Mouse (Mus musculus): ENCODE data around the gene Chrm5.
"Not testable (repeated sequence)": the region's sequence is repeated elsewhere in the genome, so short reads cannot be mapped to it uniquely, and the experiment has no call there.

The Chrm5 gene

GRCm38 (mm10) chr2:112482533-112483333 lies 2.2 kb upstream of the Chrm5 start:
- DNase-seq (ENCODE audit: low spot score), result no peak

- DNase-seq (ENCODE audit: low spot score), result no peak
Measured at GRCm38 (mm10) chr2:112481564-112481963, 995 bp upstream of the Chrm5 start.

GRCm38 (mm10) chr2:112476554-112476953 lies 4.0 kb downstream of the Chrm5 start:
- DNase-seq (ENCODE audit: low spot score), result no peak

- no peak for DNase-seq (ENCODE audit: low spot score)
Measured at GRCm38 (mm10) chr2:112474997-112475724, 5.4 kb downstream of the Chrm5 start.

- DNase-seq (ENCODE audit: low spot score), result no peak
Measured at GRCm38 (mm10) chr2:112472076-112472475, 8.5 kb downstream of the Chrm5 start.

- no peak for DNase-seq (ENCODE audit: low spot score)
Measured at GRCm38 (mm10) chr2:112470961-112471381, 9.6 kb downstream of the Chrm5 start.

GRCm38 (mm10) chr2:112469542-112469941 lies 11.0 kb downstream of the Chrm5 start:
- DNase-seq (ENCODE audit: low spot score), result no peak

GRCm38 (mm10) chr2:112460557-112460956 lies 20.0 kb downstream of the Chrm5 start:
- no peak for DNase-seq (ENCODE audit: low spot score)

- peak; percentile 97 for DNase-seq (ENCODE audit: low spot score)
Measured at GRCm38 (mm10) chr2:112454862-112455564, 25.6 kb downstream of the Chrm5 start, which contains the start of gene Emc7. Gene Emc7, plus strand, starts transcription at chr2:112454997.

GRCm38 (mm10) chr2:112454125-112454861 lies 26.3 kb downstream of the Chrm5 start:
- no peak for DNase-seq (ENCODE audit: low spot score)

- DNase-seq (ENCODE audit: low spot score), result not testable (repeated sequence)
Measured at GRCm38 (mm10) chr2:112452513-112452912, 28.1 kb downstream of the Chrm5 start.

GRCm38 (mm10) chr2:112449597-112450296 lies 30.8 kb downstream of the Chrm5 start:
- no peak for DNase-seq (ENCODE audit: low spot score)

GRCm38 (mm10) chr2:112448510-112449059 lies 32.0 kb downstream of the Chrm5 start:
- DNase-seq (ENCODE audit: low spot score), result no peak

- DNase-seq (ENCODE audit: low spot score), result not testable (repeated sequence)
Measured at GRCm38 (mm10) chr2:112448046-112448445, 32.5 kb downstream of the Chrm5 start.

GRCm38 (mm10) chr2:112445511-112445910 lies 35.1 kb downstream of the Chrm5 start:
- no peak for DNase-seq (ENCODE audit: low spot score)

- no peak for DNase-seq (ENCODE audit: low spot score)
Measured at GRCm38 (mm10) chr2:112443491-112443890, 37.1 kb downstream of the Chrm5 start.

GRCm38 (mm10) chr2:112437589-112437988 lies 43.0 kb downstream of the Chrm5 start:
- DNase-seq (ENCODE audit: low spot score), result no peak

- DNase-seq (ENCODE audit: low spot score), result no peak
Measured at GRCm38 (mm10) chr2:112436292-112436691, 44.3 kb downstream of the Chrm5 start.

- no peak for DNase-seq (ENCODE audit: low spot score)
Measured at GRCm38 (mm10) chr2:112433359-112433758, 47.2 kb downstream of the Chrm5 start.

- no peak for DNase-seq (ENCODE audit: low spot score)
Measured at GRCm38 (mm10) chr2:112432523-112432922, 48.0 kb downstream of the Chrm5 start.

- no peak for DNase-seq (ENCODE audit: low spot score)
Measured at GRCm38 (mm10) chr2:112430403-112430802, 50.2 kb downstream of the Chrm5 start.
